Mouse (Mus musculus): ENCODE measurements around the gene Sec16b. TPM values are rescaled to one million over a fixed set of nuclear protein-coding genes. Genes with fewer than 3 reads are reported as not detected.

Gene Sec16b
- total and polyA plus RNA-seq, 3 experiments, result 0.78 to 1.2 (median 1.00) TPM

- DNase-seq, result no peak
Observed at GRCm38 (mm10) chr1:157513559-157513958, 7.0 kb downstream of the Sec16b start.

GRCm38 (mm10) chr1:157514298-157514697, 7.8 kb downstream of the Sec16b start:
- no peak for DNase-seq

- no peak for DNase-seq
Observed at GRCm38 (mm10) chr1:157516838-157517808, 10.6 kb downstream of the Sec16b start.

DNA sequence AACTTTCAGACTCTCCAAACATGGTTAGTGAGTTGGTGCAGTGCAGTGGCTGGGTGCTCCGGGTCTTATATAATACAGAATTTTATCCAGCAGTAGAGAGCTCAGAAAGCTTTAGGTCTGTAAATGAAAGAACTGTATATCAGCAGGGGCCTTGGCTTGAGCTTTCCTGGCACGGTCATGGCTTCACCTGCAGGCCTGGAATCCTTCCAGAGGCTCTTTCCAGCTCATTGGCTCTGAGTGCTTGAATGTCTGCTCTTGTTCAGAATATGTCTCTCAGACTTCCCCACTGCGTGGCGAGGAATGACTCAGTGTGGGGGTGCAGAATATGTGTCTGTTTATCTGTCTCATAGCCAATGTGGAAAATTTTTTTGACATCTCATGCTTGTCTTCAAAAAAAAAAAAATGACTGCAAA, 11.6 kb downstream of the Sec16b start:
- peak; percentile 31 for DNase-seq

- no peak for DNase-seq
Observed at GRCm38 (mm10) chr1:157519396-157519795, 12.9 kb downstream of the Sec16b start.

DNA sequence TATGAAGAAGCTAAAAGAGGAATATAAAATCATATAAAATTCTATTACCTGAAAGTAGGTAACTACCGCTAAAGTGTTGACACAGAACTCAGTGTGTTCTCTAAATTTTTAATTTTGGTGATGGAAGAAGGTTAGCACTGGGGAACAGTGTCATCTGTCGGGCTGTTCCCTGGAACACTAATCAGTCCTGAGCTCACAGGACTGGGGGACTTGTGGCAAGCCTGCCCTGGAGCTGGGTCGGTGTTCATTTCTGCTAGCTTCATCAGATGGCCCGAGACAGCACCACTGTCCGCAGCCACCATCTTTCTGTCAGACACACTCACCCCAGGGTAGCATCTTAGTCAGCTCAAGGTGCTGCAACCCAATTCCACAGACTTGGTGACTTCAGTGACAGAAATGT, 15.8 kb downstream of the Sec16b start:
- DNase-seq, result no peak

DNA sequence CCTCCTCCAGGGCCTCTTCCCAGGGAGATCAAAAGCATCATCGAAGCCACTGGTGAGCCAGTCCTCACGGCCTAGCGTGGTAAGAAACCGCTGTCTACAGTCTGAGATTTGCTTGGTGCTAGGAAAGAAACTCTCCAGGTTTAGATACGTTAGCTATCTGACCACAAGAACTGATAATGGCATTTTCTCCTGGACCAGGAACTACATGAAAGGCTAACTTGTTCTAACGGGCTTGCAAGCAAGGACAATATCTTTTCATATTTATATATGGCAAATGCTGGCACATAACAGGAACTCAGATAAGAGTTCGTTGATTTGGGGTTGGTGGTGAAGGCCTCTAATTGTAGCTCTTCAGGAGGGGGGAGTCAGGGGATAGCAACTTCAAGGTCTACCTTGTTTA, 18.2 kb downstream of the Sec16b start:
- no peak for DNase-seq

GRCm38 (mm10) chr1:157525692-157526354, 19.3 kb downstream of the Sec16b start:
- DNase-seq, result no peak

GRCm38 (mm10) chr1:157526625-157527024, 20.1 kb downstream of the Sec16b start:
- DNase-seq, result no peak

GRCm38 (mm10) chr1:157532826-157533460, 26.4 kb downstream of the Sec16b start:
- no peak for DNase-seq

DNA sequence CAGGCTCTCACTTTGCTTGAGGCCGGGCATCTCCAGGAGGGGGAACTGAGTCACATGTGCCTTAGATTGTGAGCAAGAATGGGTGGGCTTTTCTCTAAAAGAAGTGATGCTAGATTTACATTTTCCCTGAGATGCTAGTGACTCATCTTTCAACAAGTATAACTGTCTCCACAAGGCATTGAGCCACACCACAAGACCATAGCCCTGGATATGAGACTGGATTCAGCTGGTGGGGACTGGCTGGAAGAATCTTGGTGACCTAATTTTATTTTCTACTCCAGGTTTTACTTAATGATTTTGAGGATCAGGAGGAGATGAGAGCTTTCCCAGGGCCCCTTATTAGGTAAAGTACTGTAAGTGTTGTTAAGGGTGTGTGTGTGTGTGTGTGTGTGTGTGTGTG, 29.0 kb downstream of the Sec16b start:
- no peak for DNase-seq

GRCm38 (mm10) chr1:157536471-157536870, 29.9 kb downstream of the Sec16b start:
- peak; percentile 32 for DNase-seq

DNA sequence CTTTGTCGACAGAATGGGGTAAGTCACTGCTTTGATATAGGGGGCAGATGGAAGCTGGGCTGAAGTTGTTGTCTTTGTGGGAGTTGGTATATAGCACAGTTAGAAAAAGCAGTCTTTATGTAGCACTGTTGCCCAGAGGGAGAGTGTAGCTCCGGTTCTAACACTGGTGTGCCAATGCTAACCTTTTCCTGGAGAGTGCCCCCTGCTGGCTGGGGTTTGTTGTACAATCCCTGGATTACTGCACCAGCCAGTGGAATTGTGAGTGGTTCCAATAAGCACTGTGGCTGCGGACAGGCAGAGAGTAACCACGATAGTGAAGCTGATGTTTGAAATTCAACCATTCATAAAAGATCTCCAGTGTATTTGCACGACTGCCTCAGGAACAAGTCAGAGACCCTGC, 31.1 kb downstream of the Sec16b start:
- DNase-seq, result no peak

GRCm38 (mm10) chr1:157545056-157545455, 38.5 kb downstream of the Sec16b start:
- DNase-seq, result no peak

GRCm38 (mm10) chr1:157547658-157548057, 41.1 kb downstream of the Sec16b start:
- no peak for DNase-seq

GRCm38 (mm10) chr1:157549721-157550120, 43.2 kb downstream of the Sec16b start:
- DNase-seq, result no peak

GRCm38 (mm10) chr1:157552749-157553451, 46.4 kb downstream of the Sec16b start:
- DNase-seq, result peak; percentile 53

DNA sequence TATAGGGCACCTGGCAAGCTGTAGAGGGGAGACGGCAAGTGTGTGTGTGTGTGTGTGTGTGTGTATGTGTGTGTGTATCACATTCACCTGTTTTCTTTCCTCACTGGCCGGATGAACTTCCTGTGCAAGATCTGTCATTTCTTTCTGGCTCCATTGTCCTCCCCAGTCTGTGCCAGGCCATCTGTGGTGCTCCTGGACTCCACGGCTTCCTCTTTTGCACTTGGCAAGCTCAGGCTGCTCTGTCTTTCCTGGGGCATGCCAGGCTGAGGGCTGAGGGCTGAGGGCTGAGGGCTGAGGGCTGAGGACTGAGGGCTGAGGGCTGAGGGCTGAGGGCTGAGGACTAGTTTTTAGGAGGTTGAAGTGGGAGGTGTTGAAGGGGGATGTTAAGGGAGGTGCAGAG, 47.6 kb downstream of the Sec16b start:
- DNase-seq, result no peak

- DNase-seq, result no peak
Observed at GRCm38 (mm10) chr1:157554686-157555530, 48.4 kb downstream of the Sec16b start.

- no peak for DNase-seq
Observed at GRCm38 (mm10) chr1:157555738-157556137, 49.2 kb downstream of the Sec16b start.

- no peak for DNase-seq
Observed at GRCm38 (mm10) chr1:157556439-157556838, 49.9 kb downstream of the Sec16b start.
